Mouse (Mus musculus) ES-Bruce4 (cell line): ENCODE measurements around the gene Cd82. TPM values are rescaled to one million over a fixed set of nuclear protein-coding genes. Genes with fewer than 3 reads are reported as not detected.

Experiments used
- H3K27ac ChIP-seq: 2 replicates; pipeline ENCODE4 v1.5.1; 2012; ENCODE audit warnings: low read length, inconsistent platforms; ENCODE audit not compliant: insufficient read depth
- H3K27me3 ChIP-seq: 2 replicates; pipeline ENCODE4 v1.6.1; 2012; ENCODE audit warnings: mild to moderate bottlenecking, low read length, inconsistent platforms; ENCODE audit not compliant: control insufficient read depth, poor library complexity, insufficient read depth, severe bottlenecking
- H3K36me3 ChIP-seq: 2 replicates; pipeline ENCODE4 v1.6.1; 2012; ENCODE audit warnings: inconsistent platforms, mild to moderate bottlenecking, low read length, moderate library complexity; ENCODE audit not compliant: control insufficient read depth, poor library complexity, insufficient read depth, severe bottlenecking
- H3K4me1 ChIP-seq: one replicate; pipeline ENCODE4 v1.8.1; 2011; ENCODE audit warnings: low read length; ENCODE audit not compliant: control insufficient read depth, insufficient read depth
- H3K4me3 ChIP-seq: 2 replicates; pipeline ENCODE4 v1.5.1; 2011; ENCODE audit warnings: low read depth, mild to moderate bottlenecking, low read length
- H3K9ac ChIP-seq: 2 replicates; pipeline ENCODE4 v1.6.1; 2012; ENCODE audit warnings: low read depth, mild to moderate bottlenecking, inconsistent platforms; ENCODE audit not compliant: poor library complexity, severe bottlenecking
- H3K9me3 ChIP-seq: replicated peaks from 2 replicates; pipeline ENCODE4 v1.6.1; 2012; ENCODE audit warnings: mild to moderate bottlenecking, low read length, inconsistent platforms; ENCODE audit not compliant: control insufficient read depth, poor library complexity, insufficient read depth, severe bottlenecking
- CTCF ChIP-seq: IDR thresholded peaks from one replicate; pipeline ENCODE4 v1.8.1; 2011; ENCODE audit warnings: low read depth, low read length
- EP300 ChIP-seq: IDR thresholded peaks from 2 replicates; pipeline ENCODE4 v1.6.1; 2011; ENCODE audit warnings: low read depth, low read length; ENCODE audit not compliant: insufficient read depth
- POLR2A ChIP-seq: IDR thresholded peaks from one replicate; pipeline ENCODE4 v1.8.1; 2011; ENCODE audit warnings: low read length; ENCODE audit not compliant: insufficient read depth
- polyA plus RNA-seq: library from polyadenylated mRNA; stranded (reverse); fragments of >200 nt; gene quantifications from 2 replicates; pipeline ENCODE4 v1.2.4, GENCODE M21; 2011; ENCODE audit warnings: low read depth; ENCODE audit not compliant: missing spikeins, insufficient read depth, insufficient read length

The Cd82 gene
- polyA plus RNA-seq, 1 experiment, result 4.2 TPM

- Histone ChIP-seq H3K9me3 (no peaks in the 10 kb centered on the region), H3K27me3 (no peaks in the 10 kb centered on the region), H3K4me1 (no peaks in the 10 kb centered on the region), H3K9ac (no peak overlapping the region), H3K36me3 (no peaks in the 10 kb centered on the region), H3K27ac (no peak overlapping the region), H3K4me3 (no peak overlapping the region)
- TF ChIP-seq POLR2A, result no peak
- no peak for TF ChIP-seq EP300
- no peak for TF ChIP-seq CTCF
Observed at GRCm38 (mm10) chr2:93450695-93451094, 12.2 kb downstream of the Cd82 start.

DNA sequence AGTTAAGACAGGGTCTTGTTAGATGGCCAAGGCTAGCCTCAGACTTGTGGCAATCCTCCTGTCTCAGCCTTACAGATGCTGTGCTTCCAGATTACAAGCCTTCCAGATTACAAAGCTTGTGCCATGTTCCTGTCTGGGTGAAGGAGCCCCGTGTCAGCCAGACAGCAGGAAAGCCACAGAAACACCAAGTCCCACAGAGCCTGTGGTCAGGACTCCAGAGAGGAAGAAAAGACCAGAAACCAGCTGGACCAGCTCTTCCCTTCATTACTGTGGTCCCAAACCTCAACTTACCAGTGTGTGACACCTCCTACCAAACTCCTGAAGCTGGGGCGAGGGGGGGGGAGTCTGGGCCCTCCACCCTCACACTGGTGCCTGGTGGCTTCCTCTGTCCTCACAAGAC, 13.3 kb downstream of the Cd82 start:
- H3K4me3 ChIP-seq, result no peak overlapping the region
- no peak for TF ChIP-seq POLR2A
- no peak for TF ChIP-seq EP300
- TF ChIP-seq CTCF, result no peak
- no peak overlapping the region for H3K9ac ChIP-seq
- H3K4me1 ChIP-seq, result no peaks in the 10 kb centered on the region
- H3K36me3 ChIP-seq, result no peaks in the 10 kb centered on the region
- no peaks in the 10 kb centered on the region for H3K27me3 ChIP-seq
- no peak overlapping the region for H3K27ac ChIP-seq
- no peaks in the 10 kb centered on the region for H3K9me3 ChIP-seq

- H3K27me3 ChIP-seq, result no peaks in the 10 kb centered on the region
- H3K36me3 ChIP-seq, result no peaks in the 10 kb centered on the region
- no peaks in the 10 kb centered on the region for H3K9me3 ChIP-seq
- no peak overlapping the region for H3K4me3 ChIP-seq
- TF ChIP-seq CTCF (no peak), POLR2A (no peak), EP300 (no peak)
- no peaks in the 10 kb centered on the region for H3K4me1 ChIP-seq
- no peak overlapping the region for H3K9ac ChIP-seq
- no peak overlapping the region for H3K27ac ChIP-seq
Observed at GRCm38 (mm10) chr2:93448774-93449173, 14.2 kb downstream of the Cd82 start.

DNA sequence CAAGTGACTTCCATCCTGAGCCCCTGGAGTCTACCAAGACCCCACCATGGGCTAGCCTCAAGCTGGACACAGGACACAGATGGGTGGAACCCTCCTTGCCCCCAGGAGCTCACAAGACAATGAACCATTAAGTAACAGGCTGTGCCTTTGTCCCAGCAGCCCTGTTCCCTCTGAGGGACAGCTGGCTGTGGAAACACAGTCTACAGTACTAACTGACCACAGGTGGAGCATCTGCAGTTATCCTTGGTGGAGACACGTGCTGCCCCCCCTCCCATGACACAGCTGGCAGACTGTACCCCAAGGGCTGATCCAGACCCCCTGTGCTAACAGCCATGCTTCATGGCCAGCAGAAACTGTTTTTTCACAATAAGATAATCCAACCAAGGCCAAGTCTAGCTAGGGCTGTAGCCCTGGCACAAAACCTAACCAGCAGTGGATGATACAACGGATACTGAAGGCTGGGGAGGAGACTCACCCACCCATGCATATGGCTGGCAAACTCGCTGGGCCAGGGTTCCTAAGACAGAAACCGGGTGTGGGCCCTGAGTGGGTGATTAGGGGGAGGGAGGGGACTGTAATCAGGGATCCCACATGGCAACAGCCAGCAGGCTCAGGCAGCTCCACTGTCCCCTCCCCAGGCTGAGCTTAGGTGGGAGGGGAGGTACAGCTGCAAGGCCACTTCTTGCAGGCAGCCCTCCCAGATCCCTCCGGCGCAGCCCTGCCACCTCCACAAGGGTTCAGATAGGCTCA, 15.3 kb downstream of the Cd82 start:
- H3K9ac ChIP-seq, result no peak overlapping the region
- no peak overlapping the region for H3K27ac ChIP-seq

DNA sequence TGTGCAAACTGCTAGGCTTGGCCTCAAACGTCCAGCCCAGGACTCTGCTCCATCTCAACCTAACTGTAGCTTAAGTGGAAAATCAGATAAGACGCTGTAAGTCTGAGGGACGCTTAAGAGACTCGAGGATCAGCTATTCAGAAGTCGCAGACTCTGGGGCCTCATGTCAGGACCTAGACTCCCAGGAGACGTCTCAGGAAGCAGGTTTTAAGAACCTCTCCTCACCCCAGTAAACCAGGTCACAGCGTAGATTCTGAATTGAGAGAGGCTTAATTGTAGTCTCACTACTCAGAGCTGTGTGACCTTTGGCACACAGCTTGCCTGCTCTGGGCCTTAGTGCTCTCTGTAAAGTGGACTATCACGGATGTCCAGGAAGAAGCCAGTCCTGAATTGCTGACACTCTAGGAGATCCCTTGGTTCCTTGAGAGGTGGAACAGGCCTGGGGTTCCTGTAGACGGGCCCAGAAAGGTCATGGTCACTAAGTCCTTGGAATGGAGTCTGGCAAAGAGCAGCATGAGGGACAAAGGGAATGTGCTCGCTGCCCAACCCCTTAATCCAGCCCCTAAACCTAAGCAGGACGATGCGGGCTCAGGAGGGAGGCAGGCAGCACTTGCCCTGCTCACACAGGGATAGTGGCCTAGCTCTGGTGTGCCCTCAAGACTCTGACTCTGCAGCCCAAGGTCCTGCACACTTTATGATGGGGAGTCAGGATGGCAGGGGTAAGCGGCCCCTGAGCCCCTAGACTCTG, 16.2 kb downstream of the Cd82 start:
- Histone ChIP-seq H3K9ac (no peak overlapping the region), H3K4me3 (no peak overlapping the region), H3K27ac (no peak overlapping the region), H3K27me3 (no peaks in the 10 kb centered on the region), H3K36me3 (no peaks in the 10 kb centered on the region), H3K9me3 (no peaks in the 10 kb centered on the region), H3K4me1 (no peaks in the 10 kb centered on the region)
- no peak for TF ChIP-seq POLR2A
- no peak for TF ChIP-seq EP300
- TF ChIP-seq CTCF, result no peak

More for the DNA sequence above, 15.3 kb downstream of the Cd82 start:
- H3K36me3 ChIP-seq, result no peaks in the 10 kb centered on the region
- TF ChIP-seq CTCF (no peak), EP300 (no peak), POLR2A (no peak)
- no peaks in the 10 kb centered on the region for H3K9me3 ChIP-seq
- no peak overlapping the region for H3K4me3 ChIP-seq
- no peaks in the 10 kb centered on the region for H3K27me3 ChIP-seq
- H3K4me1 ChIP-seq, result no peaks in the 10 kb centered on the region

DNA sequence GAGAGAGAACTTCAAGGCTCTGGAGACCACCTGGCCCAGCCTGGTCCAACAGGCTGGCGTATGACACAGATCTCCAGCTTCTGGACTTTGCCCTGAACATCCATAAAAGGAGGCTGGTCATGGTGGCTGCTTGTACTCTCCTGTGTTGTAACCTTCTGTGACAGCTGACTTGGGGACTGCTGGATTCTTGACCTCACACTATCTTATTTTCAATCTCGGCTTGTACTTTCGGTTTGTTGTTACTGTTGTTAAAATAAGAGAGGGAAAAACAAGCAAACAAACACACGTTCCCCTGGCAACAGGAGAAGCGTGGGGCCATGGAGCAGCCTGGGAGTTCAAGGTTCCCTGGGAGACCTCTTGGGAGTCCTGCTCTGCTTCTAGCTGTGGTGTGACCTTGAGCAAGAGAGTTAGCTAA, 17.7 kb downstream of the Cd82 start:
- H3K4me1 ChIP-seq, result no peaks in the 10 kb centered on the region
- no peak overlapping the region for H3K27ac ChIP-seq

More for the DNA sequence above, 17.7 kb downstream of the Cd82 start:
- Histone ChIP-seq H3K4me3 (no peak overlapping the region), H3K9ac (no peak overlapping the region), H3K9me3 (no peaks in the 10 kb centered on the region), H3K27me3 (no peaks in the 10 kb centered on the region), H3K36me3 (no peaks in the 10 kb centered on the region)
- TF ChIP-seq CTCF (no peak), POLR2A (no peak), EP300 (no peak)
